Mouse (Mus musculus) adrenal gland, adult 10 weeks (tissue): ENCODE measurements around the gene Cd40. TPM values are rescaled to one million over a fixed set of nuclear protein-coding genes. Genes with fewer than 3 reads are reported as not detected.

Source experiments
- polyA plus RNA-seq: library from polyadenylated mRNA; stranded (reverse); fragments of 350-450 nt; fragmentation: Illumina TruSeq; extraction: RNeasy Lipid Tissue Mini Kit (QIAGEN cat#74804); gene quantifications from one replicate; pipeline ENCODE4 v1.2.3, GENCODE M21; 2014; ENCODE audit warnings: low read depth, low replicate concordance

The Cd40 gene
- polyA plus RNA-seq, result 0.17 TPM

GRCm38 (mm10) chr2:165054888-165055852 is at the start of gene Cd40:
Gene Cd40 (plus strand): TSS chr2:165055627.

DNA sequence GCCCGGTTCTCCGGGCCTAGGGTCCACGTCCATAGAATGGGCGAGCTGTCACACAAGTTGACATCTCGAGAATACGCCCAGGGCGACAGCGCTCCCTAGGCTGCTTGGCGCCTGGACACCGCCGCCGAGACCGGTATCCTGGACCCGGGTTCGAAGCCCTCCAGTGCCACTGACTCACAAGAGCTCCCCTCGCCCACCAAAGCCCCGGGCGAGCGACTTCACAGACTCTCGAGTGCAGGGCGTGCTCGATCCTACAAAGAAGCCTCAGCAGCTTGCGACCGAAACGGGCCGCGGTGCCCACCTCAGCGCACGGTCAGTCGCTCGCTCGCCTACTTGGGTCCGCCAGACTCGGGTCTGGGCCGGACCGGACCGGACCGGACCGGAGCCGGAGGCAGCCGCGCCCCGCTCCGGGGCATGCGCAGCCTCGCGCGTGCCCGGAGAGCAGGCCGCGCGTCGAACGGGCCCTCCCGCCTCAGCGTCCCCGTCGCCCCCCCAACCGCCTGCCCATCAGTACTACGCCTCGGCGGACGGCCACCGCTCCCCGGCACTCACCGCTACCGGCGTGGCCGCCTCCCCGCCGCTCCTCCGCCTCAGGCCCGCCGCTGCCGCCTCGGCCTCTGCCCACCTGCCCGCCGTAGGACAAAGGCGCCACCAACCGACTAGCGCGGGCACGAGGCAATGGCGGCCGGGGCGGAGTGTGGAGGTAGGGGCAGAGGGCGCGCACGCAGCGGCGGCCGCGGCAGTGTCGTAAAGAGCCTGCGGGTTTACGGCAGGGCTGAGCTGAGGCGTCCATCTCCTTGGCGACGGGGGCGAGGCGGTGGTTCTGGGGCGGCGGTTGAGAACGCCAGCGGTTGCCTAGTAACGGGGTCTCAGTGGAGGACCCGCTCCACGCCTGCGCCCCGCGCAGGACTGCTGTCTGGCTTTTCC is 21.0 kb upstream of the Cd40 start, which contains the start of gene Ncoa5:
TSS of gene Ncoa5 (minus strand) at position 737 of the 927 bp plus-strand sequence.

GRCm38 (mm10) chr2:165090650-165091049 is 35.2 kb downstream of the Cd40 start, which contains the start of gene 1700025C18Rik:
Gene 1700025C18Rik (minus strand): TSS chr2:165090750.

Other genes with a start within 250 kb of the Cd40 start
- gene Zswim1, start 232.9 kb upstream of the Cd40 start, polyA plus RNA-seq, result 4.4 TPM
- gene Spata25, start 227.1 kb upstream of the Cd40 start, polyA plus RNA-seq, result not detected
- gene Ctsa, start 222.8 kb upstream of the Cd40 start, polyA plus RNA-seq, result 30.7 TPM
- not detected for gene Neurl2, start 222.2 kb upstream of the Cd40 start, polyA plus RNA-seq
- 0.87 TPM for gene Pltp, start 197.9 kb upstream of the Cd40 start, polyA plus RNA-seq
- 4.0 TPM for gene Pcif1, start 176.3 kb upstream of the Cd40 start, polyA plus RNA-seq
- 0.17 TPM for gene Zfp335, start 143.9 kb upstream of the Cd40 start, polyA plus RNA-seq
- not detected for gene Mmp9, start 114.8 kb upstream of the Cd40 start, polyA plus RNA-seq
- 4.1 TPM for gene Slc12a5, start 94.8 kb upstream of the Cd40 start, polyA plus RNA-seq
- 11.4 TPM for gene Ncoa5, start 20.8 kb upstream of the Cd40 start, polyA plus RNA-seq
- not detected for gene 1700025C18Rik, start 35.1 kb downstream of the Cd40 start, polyA plus RNA-seq
- gene Cdh22, start 179.2 kb downstream of the Cd40 start, polyA plus RNA-seq, result not detected
- gene Slc35c2, start 232.2 kb downstream of the Cd40 start, polyA plus RNA-seq, result 8.3 TPM